Mouse (Mus musculus) adrenal gland, postnatal 0 days (tissue): ENCODE data around the gene Rhbdd2. TPM values are rescaled to one million over a fixed set of nuclear protein-coding genes. Genes with fewer than 3 reads are reported as not detected.

Experiments
- polyA plus RNA-seq: library from polyadenylated mRNA; unstranded; fragments of >200 nt; fragmentation: Nextera tagmentation; extraction: Ambion mirVana; gene quantifications from 2 replicates; pipeline ENCODE4 v1.2.1, GENCODE M21; 2015

Rhbdd2 gene
- polyA plus RNA-seq: 40.4 and 51.3 TPM in 2 replicates

DNA sequence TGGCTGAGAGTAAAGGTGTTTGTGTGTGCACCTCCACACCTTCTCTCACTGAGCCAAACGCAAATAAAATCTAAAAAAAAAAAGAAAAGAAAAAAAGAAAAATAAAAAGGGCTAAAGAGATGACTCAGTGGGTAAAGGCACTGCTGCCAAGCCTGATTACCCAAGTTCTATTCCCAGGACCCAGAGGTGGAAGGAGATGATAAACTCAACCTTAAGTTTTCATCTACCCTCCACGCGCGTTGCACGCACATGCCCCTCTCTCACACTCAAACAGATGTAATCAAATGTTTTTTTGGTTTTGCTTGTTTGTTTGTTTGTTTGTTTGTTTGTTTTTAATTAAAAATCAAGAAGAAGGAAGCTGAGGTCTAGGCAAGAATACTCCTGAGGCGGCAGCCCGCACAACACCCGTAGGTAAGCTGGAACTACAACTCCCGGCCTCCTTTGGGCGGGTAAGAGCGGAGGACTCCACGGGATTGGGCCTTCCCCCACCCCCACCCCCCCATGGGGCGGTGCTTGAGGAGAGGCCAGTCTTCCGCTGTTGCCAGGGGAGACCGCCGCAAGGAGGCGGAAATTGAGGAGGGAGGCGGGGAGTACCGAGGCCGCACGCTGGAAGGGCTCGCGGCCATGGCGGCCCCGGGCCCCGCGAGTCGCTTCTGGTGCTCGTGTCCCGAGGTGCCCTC is at the start of gene Rhbdd2:
Gene Rhbdd2 (plus strand): TSS at position 502 of the 680 bp plus-strand sequence.

DNA sequence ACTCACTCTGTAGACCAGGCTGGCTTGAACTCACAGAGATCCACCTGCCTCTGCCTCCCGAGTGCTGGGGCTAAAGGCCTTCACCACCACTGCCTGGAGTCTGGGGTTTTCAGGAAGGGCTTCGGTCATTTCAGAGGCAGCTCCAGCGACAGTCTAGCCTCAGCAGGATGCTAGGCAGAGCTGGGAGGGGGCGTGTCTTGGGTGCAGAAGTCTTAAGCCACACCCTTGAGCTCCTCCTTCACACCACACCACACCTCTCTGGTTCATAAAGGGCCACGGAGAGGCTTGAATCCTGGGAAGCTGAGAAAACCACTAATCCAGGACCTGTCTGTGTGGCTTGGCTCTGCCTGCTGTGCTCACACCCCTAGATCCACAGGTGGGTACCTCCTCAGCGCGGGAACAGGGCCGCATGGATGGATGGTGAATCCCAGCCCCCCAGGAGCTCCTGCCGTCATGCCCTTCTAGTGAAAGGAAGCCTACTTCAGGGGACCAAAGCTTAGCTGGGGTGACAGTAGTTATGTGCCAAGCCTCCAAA is 37.4 kb downstream of the Rhbdd2 start, which contains the start of gene Por:
Gene Por (plus strand): TSS at position 293 of the 535 bp plus-strand sequence.

Other genes starting within 250 kb of the Rhbdd2 start
- 6.0 and 6.6 TPM in 2 replicates for gene Pom121, start 238.1 kb upstream of the Rhbdd2 start, polyA plus RNA-seq
- 11.6 and 13.8 TPM in 2 replicates for gene Hip1, start 87.5 kb upstream of the Rhbdd2 start, polyA plus RNA-seq
- gene Ccl26, start 69.0 kb upstream of the Rhbdd2 start, polyA plus RNA-seq: not detected in 2 replicates
- 6.2 and 13.4 TPM in 2 replicates for gene Ccl24, start 59.6 kb upstream of the Rhbdd2 start, polyA plus RNA-seq
- gene Por, start 37.4 kb downstream of the Rhbdd2 start, polyA plus RNA-seq: 92.1 and 149 TPM in 2 replicates
- gene Tmem120a, start 111.8 kb downstream of the Rhbdd2 start, polyA plus RNA-seq: 50.0 and 60.7 TPM in 2 replicates
- 2.1 and 2.2 TPM in 2 replicates for gene Styxl1, start 145.8 kb downstream of the Rhbdd2 start, polyA plus RNA-seq
- 330 and 449 TPM in 2 replicates for gene Mdh2, start 145.9 kb downstream of the Rhbdd2 start, polyA plus RNA-seq
- gene Srrm3, start 174.3 kb downstream of the Rhbdd2 start, polyA plus RNA-seq: 6.6 and 10.9 TPM in 2 replicates